Mouse (Mus musculus): ENCODE data around the gene Zbtb12. TPM values are rescaled to one million over a fixed set of nuclear protein-coding genes. Genes with fewer than 3 reads are reported as not detected.
"Not testable (repeated sequence)": the region's sequence is repeated elsewhere in the genome, so short reads cannot be mapped to it uniquely, and the experiment has no call there.

The Zbtb12 gene
- 1 to 10 TPM; 8.6 to 8.8 TPM for total RNA-seq (2021)
- long read RNA-seq, result 0 reads

- DNase-seq (ENCODE audit: low spot score in 2 of 2), result no peak
Observed at GRCm38 (mm10) chr17:34879336-34879879, at the start of gene Zbtb12. Gene Zbtb12, plus strand, starts transcription at chr17:34879483.

- DNase-seq (ENCODE audit: low spot score in 2 of 2), result not testable (repeated sequence)
Observed at GRCm38 (mm10) chr17:34830776-34831175, 48.5 kb upstream of the Zbtb12 start.

- no peak for DNase-seq (ENCODE audit: low spot score in 2 of 2)
Observed at GRCm38 (mm10) chr17:34836155-34836855, 43.0 kb upstream of the Zbtb12 start.

GRCm38 (mm10) chr17:34836856-34837221, 42.4 kb upstream of the Zbtb12 start, which contains the start of the genes Stk19 and Dxo:
Gene Stk19, minus strand, starts transcription at chr17:34836945.
Gene Dxo, plus strand, starts transcription at chr17:34837019.
- DNase-seq (ENCODE audit: low spot score in 2 of 2), result peak; percentile 97 to 99

GRCm38 (mm10) chr17:34837464-34838324, 41.6 kb upstream of the Zbtb12 start:
- DNase-seq (ENCODE audit: low spot score in 2 of 2), result no peak

- DNase-seq (ENCODE audit: low spot score in 2 of 2), result no peak
Observed at GRCm38 (mm10) chr17:34838785-34839184, 40.5 kb upstream of the Zbtb12 start.

GRCm38 (mm10) chr17:34840736-34841307, 38.5 kb upstream of the Zbtb12 start:
- DNase-seq (ENCODE audit: low spot score in 2 of 2), result no peak

- DNase-seq (ENCODE audit: low spot score in 2 of 2), result no peak
Observed at GRCm38 (mm10) chr17:34844884-34845283, 34.4 kb upstream of the Zbtb12 start.

GRCm38 (mm10) chr17:34847192-34847591, 32.1 kb upstream of the Zbtb12 start:
- no peak for DNase-seq (ENCODE audit: low spot score in 2 of 2)

GRCm38 (mm10) chr17:34847615-34848014, 31.7 kb upstream of the Zbtb12 start:
- DNase-seq (ENCODE audit: low spot score in 2 of 2), result no peak

- DNase-seq (ENCODE audit: low spot score in 2 of 2), result peak; percentile 98
Observed at GRCm38 (mm10) chr17:34849722-34850516, 29.4 kb upstream of the Zbtb12 start, which contains the start of the genes Skiv2l and Nelfe. Gene Skiv2l, minus strand, starts transcription at chr17:34850210. Gene Nelfe, plus strand, starts transcription at chr17:34850391.

- DNase-seq (ENCODE audit: low spot score in 2 of 2), result no peak
Observed at GRCm38 (mm10) chr17:34850517-34851125, 28.7 kb upstream of the Zbtb12 start.

GRCm38 (mm10) chr17:34853511-34853910, 25.8 kb upstream of the Zbtb12 start:
- no peak for DNase-seq (ENCODE audit: low spot score in 2 of 2)

- DNase-seq (ENCODE audit: low spot score in 2 of 2), result no peak
Observed at GRCm38 (mm10) chr17:34854761-34855160, 24.5 kb upstream of the Zbtb12 start.

- DNase-seq (ENCODE audit: low spot score in 2 of 2), result peak in 1 of 2 experiments; percentile 46
Observed at GRCm38 (mm10) chr17:34855825-34856224, 23.5 kb upstream of the Zbtb12 start.

- DNase-seq (ENCODE audit: low spot score in 2 of 2), result no peak
Observed at GRCm38 (mm10) chr17:34858670-34859069, 20.6 kb upstream of the Zbtb12 start.

GRCm38 (mm10) chr17:34860514-34860913, 18.8 kb upstream of the Zbtb12 start:
- DNase-seq (ENCODE audit: low spot score in 2 of 2), result no peak

GRCm38 (mm10) chr17:34861704-34862415, 17.4 kb upstream of the Zbtb12 start:
- no peak for DNase-seq (ENCODE audit: low spot score in 2 of 2)

- DNase-seq (ENCODE audit: low spot score in 2 of 2), result no peak
Observed at GRCm38 (mm10) chr17:34862416-34863081, 16.7 kb upstream of the Zbtb12 start, which contains the start of gene Cfb. Gene Cfb, minus strand, starts transcription at chr17:34862518.
